Mouse (Mus musculus) left cerebral cortex, postnatal 10 days (tissue): Measurements from ENCODE around the gene Catip. TPM values are rescaled to one million over a fixed set of nuclear protein-coding genes. Genes with fewer than 3 reads are reported as not detected.

Source experiments
- DNase-seq, 2 experiments: peaks; one replicate each; pipeline ENCODE4 v3.0.0; 2021 to 2022; ENCODE audit warnings: low spot score in 2 of 2, mixed read lengths in 1 of 2; ENCODE audit errors: extremely low spot score in 1 of 2
- intact Hi-C: fragments of 180-260 bp; cut with DNase I; formaldehyde crosslinking; loops from one replicate; pipeline ENCODE4 v1.15.1; 2025
- total RNA-seq, 2 experiments: library from RNA; stranded (reverse); gene quantifications; 2 replicates each; pipeline ENCODE4 v1.2.3; 2021

Catip gene
- total RNA-seq, 2 experiments from 2014 or later: 0.41 to 0.45 TPM

DNA sequence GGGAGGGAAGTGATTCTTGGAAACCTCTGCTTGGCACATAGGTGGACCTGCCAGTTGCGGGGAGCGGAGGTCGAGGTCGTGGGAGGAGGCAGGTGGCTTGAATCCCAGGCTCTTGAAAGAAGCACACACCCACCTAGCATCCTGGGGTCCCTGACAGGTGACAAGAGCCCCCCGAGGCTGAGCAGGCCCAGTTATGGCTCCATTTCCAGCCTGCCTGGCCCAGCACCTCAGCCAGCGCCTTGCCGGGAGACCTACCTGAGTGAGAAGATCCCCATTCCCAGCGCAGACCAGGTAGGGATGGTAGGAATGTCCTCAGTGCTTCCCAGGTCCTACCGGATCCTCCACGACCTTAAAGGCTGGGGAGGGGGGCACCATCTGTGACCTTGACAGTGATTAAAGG lies 13.7 kb downstream of the Catip start:
- no peak for DNase-seq
- intact Hi-C loops: no loop called here

DNA sequence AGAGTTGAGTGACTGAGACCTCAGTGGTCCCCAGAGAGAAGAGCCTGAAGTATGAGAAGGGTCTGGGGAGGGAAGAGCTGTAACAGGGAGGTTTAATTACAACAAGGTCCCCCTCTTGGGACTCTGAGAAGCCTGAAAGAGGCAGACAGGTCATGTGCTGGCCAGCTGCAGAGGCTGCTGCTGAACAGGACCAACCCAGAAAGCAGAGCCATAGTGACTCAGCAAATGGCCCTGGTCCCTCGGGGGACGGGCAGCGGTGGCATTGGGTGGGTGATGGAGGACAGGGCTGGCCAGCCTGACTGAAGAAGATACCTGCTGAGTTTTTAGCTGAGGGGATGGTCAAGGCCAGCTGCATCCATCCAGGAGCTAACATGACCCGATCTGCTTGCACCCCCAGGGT lies 14.5 kb downstream of the Catip start:
- no peak for DNase-seq
- intact Hi-C loops: no loop called here

DNA sequence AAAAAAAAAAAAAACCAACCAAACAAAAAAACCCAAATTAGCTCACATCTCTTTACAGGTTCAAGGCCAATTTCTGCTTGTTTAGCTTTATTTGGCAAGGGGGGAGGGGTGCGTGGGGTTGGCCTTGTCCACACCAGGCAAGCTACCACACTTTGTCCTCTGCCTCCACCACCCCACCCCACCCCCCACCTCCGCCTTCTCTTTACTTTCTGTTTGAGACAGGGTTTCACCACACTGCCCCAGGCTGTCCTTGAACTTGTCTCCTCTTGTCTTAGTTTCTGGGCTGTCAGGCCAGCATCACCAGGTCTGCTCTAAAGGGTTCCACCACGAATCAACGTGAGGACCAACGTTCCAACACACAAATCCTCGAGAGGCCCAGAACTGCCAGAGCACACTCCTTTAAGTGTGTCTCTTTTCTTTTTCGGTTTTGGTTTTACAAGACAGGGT lies 17.2 kb downstream of the Catip start:
- intact Hi-C loops: no loop called here

DNA sequence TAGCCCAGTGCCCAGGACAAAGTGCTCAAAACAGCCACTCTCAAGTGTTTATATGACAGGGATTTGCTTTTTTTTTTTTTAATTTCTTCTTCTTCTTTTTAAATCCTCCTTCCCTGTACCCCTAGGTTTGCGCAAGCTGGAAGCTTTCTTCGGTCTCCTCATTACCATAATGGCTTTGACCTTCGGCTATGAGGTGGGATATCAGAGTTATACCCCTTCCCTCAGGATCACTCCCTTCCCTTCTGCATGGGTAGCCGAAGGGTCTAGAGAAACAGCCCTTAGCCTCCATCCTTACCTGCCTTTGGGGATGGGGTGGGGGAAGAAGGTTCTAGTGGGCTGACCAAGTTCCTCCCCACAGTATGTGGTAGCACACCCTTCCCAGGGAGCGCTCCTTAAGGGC lies 18.6 kb downstream of the Catip start:
- intact Hi-C loops: loop anchor here (10.0 kb wide), 1 partner anchor 476 kb away; no protein-coding TSS in a partner anchor
- DNase-seq: no peak

More for the DNA sequence above, 17.2 kb downstream of the Catip start:
- no peak for DNase-seq

DNA sequence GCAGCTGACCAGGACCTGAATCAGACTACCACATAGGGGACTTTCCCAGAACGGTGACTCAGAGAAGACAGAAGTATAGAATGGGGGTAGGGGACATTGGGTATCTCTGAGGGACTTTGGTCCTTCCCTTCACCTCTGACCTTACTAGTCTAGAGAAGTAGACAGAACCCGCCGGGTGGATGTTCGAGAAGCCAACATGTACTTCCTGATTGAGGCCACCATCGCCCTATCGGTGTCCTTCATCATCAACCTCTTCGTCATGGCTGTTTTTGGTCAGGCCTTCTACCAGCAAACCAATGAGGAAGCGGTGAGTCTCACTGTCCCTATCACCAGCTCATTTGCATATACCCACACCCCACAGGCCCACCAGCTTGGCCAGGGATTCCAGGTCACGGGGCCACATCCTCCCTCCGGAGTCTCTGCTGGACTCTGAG lies 19.7 kb downstream of the Catip start:
- no peak for DNase-seq
- intact Hi-C loops: loop anchor here (10.0 kb wide), 1 partner anchor 477 kb away; no protein-coding TSS in a partner anchor

DNA sequence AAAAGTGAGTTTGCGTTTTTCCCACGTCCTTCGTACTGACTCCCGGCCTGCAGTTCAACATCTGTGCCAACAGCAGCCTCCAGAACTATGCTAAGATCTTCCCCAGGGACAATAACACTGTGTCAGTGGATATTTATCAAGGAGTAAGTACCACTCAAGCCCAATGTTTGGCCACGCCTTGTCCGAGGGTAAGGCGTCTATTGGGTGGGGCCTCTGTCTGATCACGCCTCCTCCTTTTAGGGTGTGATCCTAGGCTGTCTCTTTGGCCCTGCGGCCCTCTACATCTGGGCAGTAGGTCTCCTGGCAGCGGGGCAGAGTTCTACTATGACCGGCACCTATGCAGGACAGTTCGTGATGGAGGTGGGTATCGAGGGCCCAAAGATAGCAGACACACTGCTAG lies 21.5 kb downstream of the Catip start:
- DNase-seq: no peak
- intact Hi-C loops: loop anchor here (10.0 kb wide), 1 partner anchor 479 kb away; no protein-coding TSS in a partner anchor

DNA sequence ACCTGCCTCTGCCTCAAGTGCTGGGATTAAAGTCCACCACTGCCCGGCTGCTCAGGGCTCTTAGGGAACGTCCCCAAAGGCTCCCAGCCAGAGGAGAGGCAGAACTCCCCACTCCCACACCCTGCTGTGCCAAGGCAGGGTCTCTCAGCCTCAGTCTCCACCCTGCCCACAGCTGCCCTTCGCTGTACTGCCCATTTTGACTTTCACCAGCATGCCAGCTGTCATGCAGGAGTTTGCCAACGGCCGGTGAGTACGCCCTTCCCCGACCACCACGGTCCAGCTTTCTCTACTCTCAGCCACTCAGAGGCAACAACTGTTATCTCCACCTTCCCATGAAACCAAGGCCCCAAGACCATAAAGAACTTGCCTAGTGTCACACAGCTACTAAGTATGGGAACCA lies 22.6 kb downstream of the Catip start:
- intact Hi-C loops: loop anchor here (10.0 kb wide), 1 partner anchor 480 kb away; no protein-coding TSS in a partner anchor
- no peak for DNase-seq

DNA sequence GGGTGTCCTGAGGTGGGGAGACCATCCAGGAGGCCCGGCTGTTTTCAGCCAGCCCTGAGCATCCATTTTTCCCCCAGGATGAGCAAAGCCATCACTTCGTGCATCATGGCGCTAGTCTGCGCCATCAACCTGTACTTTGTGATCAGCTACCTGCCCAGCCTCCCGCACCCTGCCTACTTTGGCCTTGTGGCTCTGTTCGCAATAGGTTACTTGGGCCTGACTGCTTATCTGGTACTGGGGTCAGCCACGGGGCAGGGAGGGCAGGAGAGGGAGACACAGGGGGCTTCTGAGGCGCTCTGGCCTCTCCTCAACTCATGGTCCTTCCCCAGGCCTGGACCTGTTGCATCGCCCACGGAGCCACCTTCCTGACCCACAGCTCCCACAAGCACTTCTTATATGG lies 23.2 kb downstream of the Catip start:
- intact Hi-C loops: loop anchor here (10.0 kb wide), 1 partner anchor 480 kb away; no protein-coding TSS in a partner anchor
- no peak for DNase-seq

DNA sequence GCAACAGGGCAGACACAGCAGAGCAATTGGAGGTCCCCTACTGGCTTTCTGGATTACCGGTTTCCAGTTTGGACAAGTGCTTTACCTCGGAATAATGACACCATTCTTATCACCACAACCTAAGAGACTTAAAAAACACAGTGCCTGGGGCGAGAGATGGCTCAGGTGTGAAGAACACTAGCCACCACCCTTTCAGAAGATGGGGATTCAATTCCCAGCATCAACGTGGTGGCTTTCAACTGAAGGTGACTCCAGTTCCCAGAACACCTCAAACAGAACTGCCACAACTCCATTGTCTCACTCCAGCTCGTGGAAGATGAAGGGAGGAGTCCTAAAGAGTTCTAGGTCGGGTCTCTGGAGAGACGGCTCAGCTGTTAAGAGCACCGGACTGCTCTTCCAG lies 23.6 kb downstream of the Catip start:
- no peak for DNase-seq
- intact Hi-C loops: loop anchor here (10.0 kb wide), 1 partner anchor 481 kb away; no protein-coding TSS in a partner anchor

DNA sequence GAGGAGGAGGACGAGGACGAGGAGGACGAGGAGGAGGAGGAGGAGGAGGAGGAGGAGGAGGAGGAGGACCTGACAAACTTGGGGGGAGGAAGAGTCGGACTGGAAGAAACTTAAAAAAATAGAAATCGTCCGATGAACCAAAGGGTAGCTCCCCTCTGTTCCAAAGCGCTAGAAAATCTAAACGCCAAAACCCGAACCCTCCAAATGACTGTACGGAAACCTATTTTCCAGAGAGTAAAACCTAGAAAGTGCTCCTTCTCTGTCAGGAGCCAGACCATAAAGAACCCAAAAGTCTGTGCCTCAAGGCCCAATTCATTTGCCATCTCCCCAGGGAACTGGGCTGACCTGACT lies 24.4 kb downstream of the Catip start:
- DNase-seq: no peak
- intact Hi-C loops: loop anchor here (10.0 kb wide), 1 partner anchor 482 kb away; no protein-coding TSS in a partner anchor

DNA sequence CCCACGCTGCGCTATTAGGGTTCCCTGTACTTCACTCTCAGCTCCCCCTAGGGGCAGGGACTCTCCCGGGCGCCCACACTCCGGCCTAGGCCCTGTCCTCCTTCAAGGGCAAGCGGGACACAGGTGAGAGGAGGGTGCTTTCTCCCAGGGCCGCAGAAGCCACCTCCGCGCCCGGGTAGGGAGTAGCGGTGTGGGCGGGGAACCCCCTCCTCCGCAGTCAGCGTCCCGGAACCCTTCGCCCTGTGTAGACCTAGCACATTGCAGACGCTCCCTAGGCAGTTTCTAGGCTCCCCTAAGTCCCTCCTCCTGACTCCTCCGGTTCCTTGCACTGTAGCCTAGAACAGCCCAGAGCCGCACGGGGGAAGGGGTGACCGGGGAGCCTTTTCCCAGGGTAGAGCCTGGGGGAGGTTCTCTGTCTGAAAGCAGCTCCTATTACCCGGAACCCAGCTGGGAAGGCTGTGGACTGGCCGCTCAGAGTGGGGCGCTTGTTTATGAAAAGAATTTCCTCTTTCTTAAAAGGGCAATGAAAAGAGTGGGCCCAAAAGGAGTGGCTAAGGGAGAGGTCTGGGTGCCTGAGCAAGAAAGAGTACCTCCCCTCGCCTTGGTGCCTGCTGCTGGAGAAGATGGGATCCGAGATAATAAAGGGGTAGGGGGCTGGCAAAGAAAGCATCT lies 24.9 kb downstream of the Catip start:
- intact Hi-C loops: loop anchor here (10.0 kb wide), 1 partner anchor 482 kb away; no protein-coding TSS in a partner anchor
- peak; percentile 84 to 94 for DNase-seq

DNA sequence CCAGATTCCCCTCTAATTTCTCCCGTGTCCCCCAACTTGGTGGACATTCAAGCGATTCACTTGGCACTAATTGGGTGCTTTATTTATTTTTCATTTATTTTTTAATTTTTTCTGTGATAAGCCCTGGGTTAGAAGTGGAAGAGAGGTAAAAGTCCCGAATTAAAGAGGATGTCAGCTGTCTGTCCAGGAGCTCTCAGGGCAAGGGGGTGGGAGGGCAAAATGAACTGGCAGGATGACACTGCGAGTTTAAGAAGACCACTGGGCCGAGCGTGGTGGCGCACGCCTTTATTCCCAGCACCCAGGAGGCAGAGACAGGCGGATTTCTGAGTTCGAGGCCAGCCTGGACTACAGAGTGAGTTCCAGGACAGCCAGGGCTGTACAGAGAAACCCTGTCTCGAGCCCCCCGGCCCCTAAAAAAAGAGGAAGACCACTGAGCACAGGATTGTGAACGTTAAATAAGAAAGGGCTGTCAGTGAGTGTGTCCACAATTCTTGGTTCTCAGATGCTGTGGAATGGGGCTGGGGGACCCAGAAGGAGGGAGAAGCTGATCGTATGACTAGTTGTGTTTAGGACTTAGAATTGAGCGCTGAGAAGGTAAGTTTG lies 25.6 kb downstream of the Catip start:
- no peak for DNase-seq
- intact Hi-C loops: loop anchor here (10.0 kb wide), 1 partner anchor 483 kb away; no protein-coding TSS in a partner anchor

DNA sequence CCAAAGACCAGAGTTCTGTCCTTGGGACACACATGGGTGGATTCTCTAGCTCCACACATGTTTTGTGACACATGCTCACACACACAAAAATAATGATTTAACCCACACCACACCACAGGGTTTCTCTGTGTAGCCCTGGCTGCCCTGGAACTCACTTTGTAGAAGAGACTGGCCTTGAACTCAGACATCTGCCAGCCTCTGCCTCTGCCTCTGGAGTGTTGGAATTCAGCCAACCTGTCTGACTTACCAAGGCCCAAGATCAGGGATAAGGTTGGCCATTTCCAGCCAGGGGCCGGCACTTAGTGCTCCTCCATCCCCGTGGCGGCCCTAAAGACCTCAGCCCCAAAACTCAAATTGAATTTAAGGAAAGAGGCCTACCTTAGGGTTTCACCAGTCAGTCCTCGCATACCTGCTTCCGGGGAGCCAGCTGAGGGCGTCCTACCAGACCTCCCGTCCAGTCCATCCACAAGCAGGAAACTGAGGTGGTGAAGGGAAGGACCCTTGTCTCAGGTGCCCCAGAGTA lies 26.6 kb downstream of the Catip start:
- intact Hi-C loops: loop anchor here (10.0 kb wide), 1 partner anchor 484 kb away; no protein-coding TSS in a partner anchor
- no peak for DNase-seq

DNA sequence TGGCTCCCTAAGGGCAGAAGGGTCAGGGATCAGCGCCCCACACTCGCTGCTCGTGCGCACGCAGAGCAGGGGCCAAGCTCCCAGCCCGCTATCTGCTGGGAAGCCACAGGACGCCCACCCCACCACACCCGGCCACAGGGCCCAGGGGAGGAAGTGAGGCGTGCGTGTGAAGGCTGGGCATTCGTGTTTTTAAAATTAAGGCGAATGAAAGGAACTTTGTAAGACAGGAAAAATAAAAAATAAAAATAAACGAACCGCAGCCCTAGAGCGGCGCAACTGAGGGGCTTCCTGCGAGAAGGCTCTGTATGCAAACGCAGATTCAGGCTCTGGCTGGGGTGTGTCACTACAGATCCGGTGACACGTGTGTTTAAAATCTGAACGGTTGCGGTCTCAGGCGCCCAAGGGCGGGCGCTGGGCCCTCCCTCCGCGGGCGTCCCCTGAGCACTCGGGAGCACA lies 28.0 kb downstream of the Catip start:
- DNase-seq: no peak
- intact Hi-C loops: loop anchor here (10.0 kb wide), 1 partner anchor 485 kb away; no protein-coding TSS in a partner anchor

DNA sequence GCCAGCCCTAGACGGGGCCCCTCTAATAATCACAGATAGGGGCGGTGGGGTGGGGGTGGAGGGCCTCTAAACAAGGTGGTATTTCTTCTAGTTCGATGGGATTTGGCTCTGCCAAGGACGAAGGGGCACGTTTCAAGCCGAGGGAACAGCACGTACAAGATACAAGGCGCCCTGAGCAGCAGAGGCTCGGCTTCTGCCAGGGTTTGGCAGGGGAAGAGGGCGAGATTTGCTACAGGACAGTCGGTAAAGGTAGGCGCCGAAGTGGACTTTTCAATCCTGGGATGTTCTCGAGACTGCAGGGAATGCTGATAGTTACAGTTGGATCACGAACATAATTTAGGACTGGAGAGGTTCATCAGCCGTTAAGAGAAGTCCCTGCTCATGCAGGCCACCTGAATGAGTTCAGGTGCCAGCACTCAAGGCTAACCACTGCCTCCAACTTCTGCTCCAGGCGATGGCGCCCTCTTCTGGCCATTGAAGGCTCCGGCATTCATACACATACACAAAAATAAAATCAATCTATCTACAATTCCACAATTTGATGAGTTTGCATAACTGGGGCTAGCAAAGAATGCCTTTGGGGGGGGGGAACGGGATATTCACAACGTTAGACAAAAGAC lies 28.5 kb downstream of the Catip start:
- DNase-seq: peak in 1 of 2 experiments; percentile 62
- intact Hi-C loops: no loop called here

DNA sequence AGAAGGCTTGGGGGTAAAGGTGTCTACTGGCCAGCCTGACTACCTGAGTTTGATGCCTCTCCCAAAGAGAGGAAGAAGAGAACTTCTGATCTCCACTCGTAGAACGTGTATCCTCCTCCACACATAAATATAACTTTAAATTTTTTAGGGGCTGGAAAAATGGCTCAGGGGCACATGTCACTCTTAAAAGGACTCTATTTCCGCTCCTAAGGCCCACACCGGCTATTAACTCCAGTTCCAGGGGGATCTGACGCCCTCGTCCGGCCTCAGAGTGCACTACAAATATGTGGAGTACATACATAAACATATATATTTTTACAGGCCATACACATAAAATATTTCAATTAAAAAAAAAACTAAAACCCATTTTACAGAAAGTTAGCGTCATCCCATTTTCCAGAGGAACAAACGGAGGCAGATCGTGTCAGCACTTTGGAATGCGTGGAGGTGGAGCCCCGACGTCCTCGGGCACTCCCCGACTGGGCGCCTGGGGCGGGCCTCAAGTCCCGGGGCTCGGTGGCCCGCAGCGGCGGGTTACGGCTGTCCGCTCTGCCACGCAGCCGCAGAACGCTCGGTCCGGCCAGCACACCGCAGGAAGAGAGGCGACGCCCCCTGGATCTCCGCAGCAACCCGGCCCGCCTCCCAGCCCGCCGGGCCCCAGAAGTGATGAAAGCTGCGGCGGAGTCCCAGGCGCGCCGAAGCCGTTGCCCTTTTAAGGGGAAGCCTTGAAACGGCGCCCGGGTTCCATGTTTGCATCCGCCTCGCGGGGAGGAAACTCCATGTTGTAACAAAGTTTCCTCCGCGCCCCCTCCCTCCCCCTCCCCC lies 29.2 kb downstream of the Catip start, which contains the start of gene Ctdsp1:
Ctdsp1 (plus strand) TSS at position 586 of the 825 bp plus-strand sequence.
- intact Hi-C loops: no loop called here
- DNase-seq: peak; percentile 92 to 99

DNA sequence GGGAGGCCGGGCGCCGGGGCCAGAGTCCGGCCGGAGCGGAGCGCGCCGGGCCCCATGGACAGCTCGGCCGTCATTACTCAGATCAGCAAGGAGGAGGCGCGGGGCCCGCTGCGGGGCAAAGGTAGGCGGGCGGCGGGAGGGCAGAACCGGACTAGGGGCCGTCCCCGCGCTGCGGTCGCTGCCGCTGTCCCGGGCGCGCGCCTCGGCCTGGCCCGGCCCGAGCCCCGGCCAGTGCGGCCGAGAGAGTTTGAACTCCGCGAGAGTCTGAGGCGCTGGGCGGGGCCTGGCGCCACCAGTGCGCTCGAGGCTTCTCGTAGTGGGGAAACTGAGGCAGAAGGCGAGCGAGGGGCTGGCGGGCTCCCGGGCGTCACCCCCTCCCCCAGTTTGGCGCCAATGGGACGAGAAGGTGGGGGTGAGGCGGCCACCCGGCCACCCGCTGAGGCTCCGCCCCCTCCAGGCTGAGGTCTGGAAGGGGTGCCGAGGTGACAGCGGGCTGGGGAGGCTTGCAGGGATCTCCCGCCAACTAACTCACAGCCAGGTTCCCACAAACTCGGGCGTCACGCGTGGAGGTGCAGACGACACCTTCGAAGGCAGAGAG lies 30.0 kb downstream of the Catip start:
- DNase-seq: peak in 1 of 2 experiments; percentile 86
- intact Hi-C loops: loop anchor here (2.0 kb wide), 1 partner anchor 61 kb away; no protein-coding TSS in a partner anchor
